Comparison of ENCODE assay signal across 18 mouse cellular contexts in genomic region chr9:37833341-37833740, GRCm38 (mm10). TPM values are rescaled to one million over a fixed set of nuclear protein-coding genes. Genes with fewer than 3 reads are reported as not detected.
A peak's percentile ranks its signal among the peaks of the same experiment; 100 is the strongest.
DNase-seq lines count a peak whose midpoint lies in the region; ATAC-seq and TF ChIP-seq lines count a peak whose summit lies in the region.
"Had no signal": no experiment of that assay in that cellular context is flagged by ENCODE, and none has a peak within 500 bp of the region (broad histone marks: within the 10 kb centered on the region; RNA-seq: fewer than 3 reads in every experiment).

No protein-coding gene starts in this region.

- no peaks in the 10 kb centered on the region for H3K4me1 ChIP-seq in lung, embryonic 14.5 days (ENCODE audit: insufficient read depth)
- H3K4me1 ChIP-seq: kidney, embryonic 15.5 days had no signal

- DNase-seq in adrenal gland, adult 2 months: peak; percentile 18
- DNase-seq in adrenal gland, postnatal 10 days: no peak
- peak; percentile 5 for DNase-seq in lung, embryonic 14.5 days
- DNase-seq in lung, postnatal 25 days (ENCODE audit: low spot score): no peak
- DNase-seq in adrenal gland, postnatal 4 days (ENCODE audit: low spot score in 2 of 2): no peak
- DNase-seq: cerebellum, adult 9-11 months; heart, adult 2 months; heart, postnatal 10 days; liver; lung, adult 2 months had no signal

- no peaks in the 10 kb centered on the region for H3K36me3 ChIP-seq in lung, embryonic 14.5 days (ENCODE audit: insufficient read depth)
- H3K36me3 ChIP-seq: kidney, embryonic 15.5 days had no signal

- no peaks in the 10 kb centered on the region for H3K27me3 ChIP-seq in lung, embryonic 14.5 days (ENCODE audit: insufficient read depth, low read length)
- H3K27me3 ChIP-seq: kidney, embryonic 15.5 days had no signal

- no peaks in the 10 kb centered on the region for H3K9me3 ChIP-seq in lung, embryonic 14.5 days (ENCODE audit: low read depth, low read length)
- H3K9me3 ChIP-seq: kidney, embryonic 15.5 days had no signal

- no peak overlapping the region for H3K9ac ChIP-seq in lung, embryonic 14.5 days
- H3K9ac ChIP-seq: kidney, embryonic 15.5 days had no signal

- no peak overlapping the region for H3K27ac ChIP-seq in lung, embryonic 14.5 days (ENCODE audit: low read depth)
- H3K27ac ChIP-seq: heart, adult 2 months; kidney, embryonic 15.5 days had no signal

- WGBS in lung, embryonic 14.5 days: 50% methylated on average over 1 of the region's 1 CpGs

- H3K4me3 ChIP-seq in lung, embryonic 14.5 days (ENCODE audit: low read depth, low read length): no peak overlapping the region
- H3K4me3 ChIP-seq: heart, adult 2 months; kidney, embryonic 15.5 days had no signal

- H3K4me2 ChIP-seq in lung, embryonic 14.5 days: no peak overlapping the region
- H3K4me2 ChIP-seq: kidney, embryonic 15.5 days; midbrain, embryonic 11.5 days had no signal

- no peak for TF ChIP-seq CTCF in lung, embryonic 14.5 days (IDR thresholded peaks at IDR 0.05; ENCODE audit: low read depth)

- ATAC-seq in lung, embryonic 14.5 days (ENCODE audit: insufficient read depth): no peak
- ATAC-seq in common myeloid progenitor, adult 5-6 weeks (replicated peaks; ENCODE audit: low read depth, poor library complexity, severe bottlenecking): peak; percentile 94
- ATAC-seq in megakaryocyte, adult 5-6 weeks (ENCODE audit: poor library complexity, severe bottlenecking): peak; percentile 82
- no peak for ATAC-seq in activated CD4-positive, CD25-positive, alpha-beta regulatory T cell, adult 4 months

RNA-seq across cellular contexts. Expression of gene Olfr877, which starts 20.7 kb away (rescaled TPM):
- 1 to 10 TPM in 1 of 2 experiments, not detected in 1; 1.0 TPM for total RNA-seq in adrenal gland, adult 2 months (2021)
- polyA plus RNA-seq in adrenal gland, adult 2 months (2012; rRNA removed): 0.27 and 0.99 TPM in 2 replicates
- not detected for total RNA-seq in adrenal gland, postnatal 10 days (2021)
- not detected in 2 replicates for polyA plus RNA-seq in lung, embryonic 14.5 days (2014; fragmentation: Nextera tagmentation; extraction: Ambion mirVana)
- not detected in 2 replicates for total RNA-seq in common myeloid progenitor, adult 5-6 weeks (2017)
- not detected in 2 replicates for total RNA-seq in megakaryocyte, adult 5-6 weeks (2015)
- not detected in 2 replicates for total RNA-seq in megakaryocyte, adult 5-6 weeks (2017)
- total RNA-seq in adrenal gland, postnatal 4 days (2021): not detected
- not detected for polyA plus RNA-seq in activated CD4-positive, CD25-positive, alpha-beta regulatory T cell, adult 4 months (2017; shearing (Covaris generic))
- total RNA-seq: heart, adult 2 months; heart, postnatal 10 days; left cerebral cortex, adult 8-10 months had no signal
- polyA plus RNA-seq: brain, embryonic 14.5 days; heart, adult 2 months; kidney, embryonic 15.5 days; lung, adult 2 months; midbrain, embryonic 11.5 days; stomach, embryonic 14.5 days had no signal

RNA-seq across cellular contexts. Expression of gene Olfr876, which starts 30.5 kb away (rescaled TPM):
- not detected for total RNA-seq in adrenal gland, adult 2 months (2021)
- polyA plus RNA-seq in adrenal gland, adult 2 months (2012; rRNA removed): not detected in 2 replicates
- total RNA-seq in adrenal gland, postnatal 10 days (2021): not detected
- polyA plus RNA-seq in lung, embryonic 14.5 days (2014; fragmentation: Nextera tagmentation; extraction: Ambion mirVana): not detected in 2 replicates
- not detected in 2 replicates for total RNA-seq in common myeloid progenitor, adult 5-6 weeks (2017)
- total RNA-seq in megakaryocyte, adult 5-6 weeks (2015): not detected in 2 replicates
- total RNA-seq in megakaryocyte, adult 5-6 weeks (2017): not detected in 2 replicates
- total RNA-seq in adrenal gland, postnatal 4 days (2021): not detected
- polyA plus RNA-seq in activated CD4-positive, CD25-positive, alpha-beta regulatory T cell, adult 4 months (2017; shearing (Covaris generic)): under 1 TPM; 0.10 to 0.20 TPM
- total RNA-seq: heart, adult 2 months; heart, postnatal 10 days; left cerebral cortex, adult 8-10 months had no signal
- polyA plus RNA-seq: brain, embryonic 14.5 days; heart, adult 2 months; kidney, embryonic 15.5 days; lung, adult 2 months; midbrain, embryonic 11.5 days; stomach, embryonic 14.5 days had no signal

Comparison
In these comparisons a context has a peak if more than half of its experiments do, and no peak if none do; other contexts are left out.
1. DNase-seq: peak in adrenal gland, adult 2 months (single experiment) and lung, embryonic 14.5 days (single experiment); none in adrenal gland, postnatal 10 days (single experiment), lung, postnatal 25 days (single experiment) and adrenal gland, postnatal 4 days (0 of 2).
2. ATAC-seq: peak in common myeloid progenitor, adult 5-6 weeks (single experiment) and megakaryocyte, adult 5-6 weeks (single experiment); none in lung, embryonic 14.5 days (single experiment) and activated CD4-positive, CD25-positive, alpha-beta regulatory T cell, adult 4 months (single experiment).